Mouse (Mus musculus) forebrain, embryonic 14.5 days (tissue): Measurements from ENCODE around the gene Ptprh. TPM values are rescaled to one million over a fixed set of nuclear protein-coding genes. Genes with fewer than 3 reads are reported as not detected.
"Not testable (repeated sequence)": the region's sequence is repeated elsewhere in the genome, so short reads cannot be mapped to it uniquely, and the experiment has no call there.

ENCODE experiments used
- ATAC-seq: fragments of 200-750 bp; cut with Nextera tagmentation; 2 replicates; pipeline ENCODE4 v1.8.0; 2017; ENCODE audit warnings: mild to moderate bottlenecking, moderate library complexity
- DNase-seq: peaks from one replicate; pipeline ENCODE4 v3.0.0-alpha.2; 2015; ENCODE audit warnings: low spot score
- H3K27ac ChIP-seq: fragments of 300-500 bp; sonication (generic); 2 replicates; pipeline ENCODE4 v1.5.1; 2014; ENCODE audit warnings: low read depth, mild to moderate bottlenecking, control low read depth, low read length, moderate library complexity
- H3K27me3 ChIP-seq: fragments of 300-500 bp; sonication (generic); replicated peaks from 2 replicates; pipeline ENCODE4 v1.6.1; 2014; ENCODE audit warnings: low read length, control low read depth, mixed read lengths; ENCODE audit not compliant: control insufficient read depth, insufficient read depth
- H3K36me3 ChIP-seq: fragments of 300-500 bp; sonication (generic); 2 replicates; pipeline ENCODE4 v1.6.1; 2014; ENCODE audit warnings: low read length, control low read depth; ENCODE audit not compliant: control insufficient read depth, insufficient read depth
- H3K4me1 ChIP-seq: fragments of 300-500 bp; sonication (generic); 2 replicates; pipeline ENCODE4 v1.6.1; 2014; ENCODE audit warnings: antibody characterized with exemption, low read length, control low read depth; ENCODE audit not compliant: control insufficient read depth, insufficient read depth
- H3K4me2 ChIP-seq: fragments of 300-500 bp; sonication (generic); 2 replicates; pipeline ENCODE4 v1.6.1; 2014; ENCODE audit warnings: mild to moderate bottlenecking, control low read depth, low read length
- H3K4me3 ChIP-seq: fragments of 300-500 bp; sonication (generic); 2 replicates; pipeline ENCODE4 v1.5.1; 2014; ENCODE audit warnings: low read depth, low read length, control low read depth
- H3K9ac ChIP-seq: fragments of 300-500 bp; sonication (generic); 2 replicates; pipeline ENCODE4 v1.6.1; 2014; ENCODE audit warnings: mild to moderate bottlenecking, low read length, control low read depth, moderate library complexity
- H3K9me3 ChIP-seq: fragments of 300-500 bp; sonication (generic); replicated peaks from 2 replicates; pipeline ENCODE4 v1.6.1; 2016; ENCODE audit warnings: low read length, control low read depth, mixed read lengths; ENCODE audit not compliant: control insufficient read depth
- WGBS: fragments of 180-500 bp; shearing (Covaris S2); extraction: QIAGEN DNeasy Blood & Tissue Kit; methylation state at CpG from one replicate; pipeline ENCODE4 v1.1.7; 2014; 5-methylcytosine and 5-hydroxymethylcytosine counted together
- polyA plus RNA-seq: library from polyadenylated mRNA; unstranded; fragments of >200 nt; fragmentation: Nextera tagmentation; extraction: Ambion mirVana; gene quantifications from 2 replicates; pipeline ENCODE4 v1.2.1, GENCODE M21; 2014

Ptprh gene
- polyA plus RNA-seq, 1 experiment from 2014 or later, result not detected

- Histone ChIP-seq H3K4me1 (no peaks in the 10 kb centered on the region), H3K4me3 (no peak overlapping the region), H3K9ac (no peak overlapping the region), H3K9me3 (no peaks in the 10 kb centered on the region), H3K4me2 (no peak overlapping the region), H3K36me3 (no peaks in the 10 kb centered on the region), H3K27me3 (no peaks in the 10 kb centered on the region), H3K27ac (no peak overlapping the region)
- DNase-seq, result no peak
- WGBS, result 87% methylated on average over 14 of the region's 14 CpGs
- no peak for ATAC-seq
These were observed 10.0 kb upstream of the Ptprh start for GRCm38 (mm10) chr7:4613740-4614403.

GRCm38 (mm10) chr7:4612956-4613355 is 9.1 kb upstream of the Ptprh start:
- no peak overlapping the region for H3K27ac ChIP-seq
- H3K4me1 ChIP-seq, result no peaks in the 10 kb centered on the region
- H3K9ac ChIP-seq, result no peak overlapping the region
- no peak overlapping the region for H3K4me3 ChIP-seq
- no peaks in the 10 kb centered on the region for H3K27me3 ChIP-seq
- ATAC-seq (no peak), DNase-seq (no peak)
- H3K4me2 ChIP-seq, result no peak overlapping the region
- H3K9me3 ChIP-seq, result no peaks in the 10 kb centered on the region
- WGBS, result 92% methylated on average over 1 of the region's 1 CpGs
- H3K36me3 ChIP-seq, result no peaks in the 10 kb centered on the region

GRCm38 (mm10) chr7:4612386-4612785 is 8.5 kb upstream of the Ptprh start:
- ATAC-seq, result no peak
- WGBS, result 60% methylated on average over 8 of the region's 8 CpGs
- Histone ChIP-seq H3K9ac (no peak overlapping the region), H3K36me3 (no peaks in the 10 kb centered on the region), H3K4me3 (no peak overlapping the region), H3K4me1 (no peaks in the 10 kb centered on the region), H3K27ac (no peak overlapping the region), H3K9me3 (no peaks in the 10 kb centered on the region), H3K4me2 (no peak overlapping the region), H3K27me3 (no peaks in the 10 kb centered on the region)
- DNase-seq, result no peak

- Histone ChIP-seq H3K4me3 (no peak overlapping the region), H3K27me3 (no peaks in the 10 kb centered on the region), H3K4me1 (no peaks in the 10 kb centered on the region), H3K9me3 (no peaks in the 10 kb centered on the region), H3K4me2 (no peak overlapping the region), H3K36me3 (no peaks in the 10 kb centered on the region), H3K27ac (no peak overlapping the region), H3K9ac (no peak overlapping the region)
- no peak for DNase-seq
- no peak for ATAC-seq
- 89% methylated on average over 12 of the region's 12 CpGs for WGBS
These were observed 8.1 kb upstream of the Ptprh start for GRCm38 (mm10) chr7:4611921-4612341.

- Histone ChIP-seq H3K4me2 (no peak overlapping the region), H3K4me3 (no peak overlapping the region), H3K36me3 (no peaks in the 10 kb centered on the region), H3K4me1 (no peaks in the 10 kb centered on the region), H3K27ac (no peak overlapping the region), H3K9me3 (no peaks in the 10 kb centered on the region), H3K9ac (no peak overlapping the region), H3K27me3 (no peaks in the 10 kb centered on the region)
- DNase-seq, result no peak
- no peak for ATAC-seq
- 81% methylated on average over 12 of the region's 12 CpGs for WGBS
These were observed 7.7 kb upstream of the Ptprh start for GRCm38 (mm10) chr7:4611511-4611910.

- Histone ChIP-seq H3K4me3 (no peak overlapping the region), H3K27ac (no peak overlapping the region), H3K4me2 (no peak overlapping the region), H3K27me3 (no peaks in the 10 kb centered on the region), H3K4me1 (no peaks in the 10 kb centered on the region), H3K36me3 (no peaks in the 10 kb centered on the region), H3K9me3 (no peaks in the 10 kb centered on the region), H3K9ac (no peak overlapping the region)
- WGBS, result 72% methylated on average over 5 of the region's 5 CpGs
- DNase-seq (no peak), ATAC-seq (no peak)
These were observed 4.2 kb upstream of the Ptprh start for GRCm38 (mm10) chr7:4608002-4608401.

- H3K27ac ChIP-seq, result no peak overlapping the region
- WGBS, result 85% methylated on average over 6 of the region's 6 CpGs
- H3K27me3 ChIP-seq, result no peaks in the 10 kb centered on the region
- H3K36me3 ChIP-seq, result no peaks in the 10 kb centered on the region
- H3K4me3 ChIP-seq, result no peak overlapping the region
- no peaks in the 10 kb centered on the region for H3K4me1 ChIP-seq
- no peak for ATAC-seq
- no peaks in the 10 kb centered on the region for H3K9me3 ChIP-seq
- H3K9ac ChIP-seq, result no peak overlapping the region
- H3K4me2 ChIP-seq, result no peak overlapping the region
- DNase-seq, result no peak
These were observed 872 bp downstream of the Ptprh start for GRCm38 (mm10) chr7:4602969-4603368.

- H3K4me1 ChIP-seq, H3K27ac ChIP-seq, H3K9ac ChIP-seq, H3K27me3 ChIP-seq, DNase-seq, ATAC-seq, H3K9me3 ChIP-seq, H3K4me3 ChIP-seq, H3K36me3 ChIP-seq, H3K4me2 ChIP-seq: not testable (repeated sequence)
- 76% methylated on average over 4 of the region's 4 CpGs for WGBS
These were observed 6.8 kb downstream of the Ptprh start for GRCm38 (mm10) chr7:4597046-4597445.

- H3K36me3 ChIP-seq, DNase-seq, H3K4me1 ChIP-seq, H3K4me2 ChIP-seq, H3K9ac ChIP-seq, H3K27ac ChIP-seq, H3K27me3 ChIP-seq, ATAC-seq, H3K9me3 ChIP-seq, H3K4me3 ChIP-seq: not testable (repeated sequence)
- 77% methylated on average over 3 of the region's 3 CpGs for WGBS
These were observed 22.4 kb downstream of the Ptprh start for GRCm38 (mm10) chr7:4581481-4581880.
